In the genomic region with DNA sequence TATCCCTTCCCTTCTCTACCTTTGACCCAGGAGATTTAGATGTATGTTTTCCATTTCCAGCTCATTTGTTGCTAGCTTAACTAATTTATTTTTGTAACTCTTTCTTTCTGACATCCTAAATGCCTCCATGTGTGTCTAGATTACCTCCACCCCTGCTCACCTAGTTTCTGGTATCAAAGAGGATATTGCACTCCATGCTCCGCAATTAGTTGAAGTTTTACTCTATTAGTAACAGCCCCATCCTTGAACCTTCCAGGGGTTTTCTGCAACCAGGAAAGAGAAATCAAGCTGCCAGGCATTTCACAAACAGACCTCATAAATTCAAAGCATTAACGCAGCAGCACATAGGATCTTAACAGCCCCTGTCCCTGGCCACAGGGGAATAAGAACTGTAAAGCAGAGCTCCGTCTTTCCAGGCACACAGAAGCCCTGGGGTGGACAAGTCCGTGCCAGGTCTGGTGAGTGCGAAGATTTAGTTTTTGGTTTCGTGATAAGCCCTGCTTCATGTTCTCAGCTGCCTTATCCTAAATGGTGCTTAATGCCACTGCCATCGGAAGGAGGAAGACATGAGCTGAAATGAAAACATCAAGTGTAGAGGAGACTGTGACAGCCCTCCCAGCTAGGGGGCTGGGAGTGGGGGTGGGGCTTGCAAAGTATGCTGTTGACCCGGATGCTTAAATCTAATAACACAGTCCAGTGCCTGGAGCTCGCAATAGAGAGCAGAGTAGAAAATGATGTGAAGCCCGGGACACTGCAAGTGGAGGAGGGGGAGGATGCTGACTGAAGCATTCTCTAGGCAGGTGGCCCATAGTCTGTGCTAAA, we compare ENCODE assay signal across 8 mouse cellular contexts.
A peak's percentile ranks its signal among the peaks of the same experiment; 100 is the strongest.
DNase-seq lines count a peak whose midpoint lies in the region; ATAC-seq lines count a peak whose summit lies in the region.

No protein-coding gene starts in this region.

- H3K9me3 ChIP-seq in intestine, embryonic 14.5 days (ENCODE audit: control insufficient read depth, low read length) = no peaks in the 10 kb centered on the region
- no peaks in the 10 kb centered on the region for H3K9me3 ChIP-seq in intestine, embryonic 16.5 days (ENCODE audit: control insufficient read depth, low read length)
- no peaks in the 10 kb centered on the region for H3K9me3 ChIP-seq in forebrain, embryonic 10.5 days

- no peaks in the 10 kb centered on the region for H3K36me3 ChIP-seq in intestine, embryonic 14.5 days (ENCODE audit: control insufficient read depth, insufficient read depth, low read length)
- no peaks in the 10 kb centered on the region for H3K36me3 ChIP-seq in intestine, embryonic 16.5 days (ENCODE audit: control insufficient read depth, insufficient read depth, low read length)
- H3K36me3 ChIP-seq in forebrain, embryonic 10.5 days (replicated peaks) = no peaks in the 10 kb centered on the region

- peaks cover 2% of the 10 kb centered on the region; the same call in 1 of the 2 replicates for H3K4me1 ChIP-seq in intestine, embryonic 14.5 days (replicated peaks; ENCODE audit: control insufficient read depth, insufficient read depth, low read length)
- peaks cover 4% of the 10 kb centered on the region; the same call in 1 of the 2 replicates for H3K4me1 ChIP-seq in intestine, embryonic 16.5 days (ENCODE audit: control insufficient read depth, insufficient read depth, low read length)
- peaks cover 23% of the 10 kb centered on the region for H3K4me1 ChIP-seq in forebrain, embryonic 10.5 days

- peak overlapping the region; percentile 30 for H3K4me2 ChIP-seq in intestine, embryonic 14.5 days (ENCODE audit: low read length)
- H3K4me2 ChIP-seq in intestine, embryonic 16.5 days (ENCODE audit: low read depth, low read length) = no peak overlapping the region

- peak; percentile 23; the same call in 1 of the 2 replicates for ATAC-seq in intestine, embryonic 14.5 days (replicated peaks; ENCODE audit: low FRiP score, low TSS enrichment, low read depth)
- ATAC-seq in intestine, embryonic 16.5 days = no peak
- ATAC-seq in erythroid progenitor cell, adult 5-6 weeks (replicated peaks; ENCODE audit: low FRiP score, poor library complexity, severe bottlenecking) = no peak
- no peak for ATAC-seq in activated CD4-positive, CD25-positive, alpha-beta regulatory T cell, adult 4 months

- peak; percentile 62 for DNase-seq in intestine, embryonic 14.5 days (ENCODE audit: low spot score)
- peak; percentile 17 for DNase-seq in forebrain, embryonic 10.5 days (ENCODE audit: extremely low spot score, low spot score)
- peak; percentile 14 for DNase-seq in kidney, adult 9 months
- DNase-seq in neural tube, embryonic 10.5 days (ENCODE audit: extremely low spot score, low spot score) = peak; percentile 44
- DNase-seq in right cerebral cortex, adult 2 months (ENCODE audit: low spot score in 2 of 2) = no peak

- no peaks in the 10 kb centered on the region for H3K27me3 ChIP-seq in intestine, embryonic 14.5 days (replicated peaks; ENCODE audit: control insufficient read depth, insufficient read depth, low read length)
- 0 out of 2 replicates have a peak, but pooled peaks cover 2% of the 10 kb centered on the region for H3K27me3 ChIP-seq in intestine, embryonic 16.5 days (replicated peaks; ENCODE audit: control insufficient read depth, insufficient read depth, low read length)
- H3K27me3 ChIP-seq in forebrain, embryonic 10.5 days (ENCODE audit: poor library complexity, severe bottlenecking) = peaks cover 19% of the 10 kb centered on the region

- 18% methylated on average over 10 of the region's 10 CpGs for WGBS in intestine, embryonic 14.5 days
- WGBS in intestine, embryonic 16.5 days = 25% methylated on average over 10 of the region's 10 CpGs
- 31% methylated on average over 10 of the region's 10 CpGs for WGBS in forebrain, embryonic 10.5 days

- H3K4me3 ChIP-seq in intestine, embryonic 14.5 days (ENCODE audit: low read depth, low read length) = 0 out of 2 replicates have a peak overlapping the region, but pooled peaks have one; percentile 8
- no peak overlapping the region for H3K4me3 ChIP-seq in intestine, embryonic 16.5 days (ENCODE audit: low read length)
- H3K4me3 ChIP-seq in forebrain, embryonic 10.5 days = peak overlapping the region; percentile 24

- no peak overlapping the region for H3K27ac ChIP-seq in intestine, embryonic 14.5 days (ENCODE audit: low read depth)
- H3K27ac ChIP-seq in intestine, embryonic 16.5 days (ENCODE audit: low read length) = no peak overlapping the region
- peak overlapping the region; percentile 58 for H3K27ac ChIP-seq in forebrain, embryonic 10.5 days

- H3K9ac ChIP-seq in intestine, embryonic 14.5 days (ENCODE audit: low read length) = no peak overlapping the region
- H3K9ac ChIP-seq in intestine, embryonic 16.5 days (ENCODE audit: low read depth, low read length) = no peak overlapping the region

Comparison
In these comparisons a context has a peak if more than half of its experiments do, and no peak if none do; other contexts are left out.
1. DNase-seq: peak in intestine, embryonic 14.5 days (single experiment), forebrain, embryonic 10.5 days (single experiment), kidney, adult 9 months (single experiment) and neural tube, embryonic 10.5 days (single experiment); none in right cerebral cortex, adult 2 months (0 of 2).